Mouse (Mus musculus) heart, adult 2 months (tissue): ENCODE results near the gene Fam166a.

Experiments
- CTCF ChIP-seq: fragments of 200-600 bp; IDR thresholded peaks from 2 replicates; pipeline ENCODE4 v1.8.1; 2022; ENCODE audit warnings: antibody characterized with exemption, mild to moderate bottlenecking, moderate library complexity
- EP300 ChIP-seq: fragments of 200-500 bp; IDR thresholded peaks from 2 replicates; pipeline ENCODE4 v1.6.1; 2011; ENCODE audit warnings: low read depth, low read length, control low read depth; ENCODE audit not compliant: insufficient read depth
- POLR2A ChIP-seq: fragments of 200-500 bp; IDR thresholded peaks from 2 replicates; pipeline ENCODE4 v1.6.1; 2011; ENCODE audit warnings: mild to moderate bottlenecking, low read depth, low read length, control low read depth; ENCODE audit not compliant: insufficient read depth

DNA sequence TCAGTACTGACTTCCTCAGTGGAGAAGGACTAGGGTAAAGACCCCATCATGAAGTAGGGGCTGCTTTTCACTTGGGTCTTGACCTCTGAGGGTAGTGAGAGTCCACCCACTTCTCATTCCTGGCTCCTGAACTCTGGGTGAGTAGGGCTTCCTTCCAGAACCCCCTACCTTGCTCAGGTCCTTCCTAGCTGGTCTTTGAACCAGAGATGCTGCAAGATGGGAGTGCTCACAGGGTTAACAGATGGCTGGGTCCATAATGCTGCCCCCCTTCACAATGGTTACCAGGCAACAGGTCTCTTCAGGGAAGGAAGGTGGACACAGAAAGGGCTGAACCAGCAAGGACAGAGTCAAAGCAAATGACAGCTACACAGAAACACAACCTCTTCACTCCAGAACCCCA, at the start of gene Fam166a:
- TF ChIP-seq EP300 (no peak), CTCF (no peak), POLR2A (no peak)
